27 mouse cellular contexts compared by ENCODE assay signal in the genomic region with DNA sequence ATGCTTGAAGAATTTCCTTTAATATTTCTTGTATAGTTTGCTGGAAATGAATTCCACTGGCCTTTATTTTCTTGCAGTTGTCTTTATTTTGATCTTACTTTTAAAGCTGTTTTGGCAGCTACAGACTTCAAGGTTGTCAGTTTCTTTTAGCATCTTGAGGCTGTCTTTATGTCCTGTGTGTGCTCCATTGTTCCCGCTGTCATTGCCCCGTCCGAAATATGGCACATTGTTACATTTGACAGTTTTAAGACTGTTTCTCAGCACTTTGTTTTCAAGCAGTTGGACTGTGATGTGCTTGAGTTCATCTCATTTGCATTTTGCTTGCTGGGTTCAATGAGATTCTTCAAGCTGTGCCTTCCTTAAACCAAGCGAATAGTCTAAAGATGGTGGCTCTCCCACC. TPM values are rescaled to one million over a fixed set of nuclear protein-coding genes. Genes with fewer than 3 reads are reported as not detected.
DNase-seq lines count a peak whose midpoint lies in the region; ATAC-seq lines count a peak whose summit lies in the region.
"Had no signal": no experiment of that assay in that cellular context is flagged by ENCODE, and none has a peak within 500 bp of the region (broad histone marks: within the 10 kb centered on the region; RNA-seq: fewer than 3 reads in every experiment).

No protein-coding gene starts in this region.

- H3K4me1 ChIP-seq in heart, embryonic 10.5 days = no peaks in the 10 kb centered on the region
- peaks cover 2% of the 10 kb centered on the region; the same call in 1 of the 2 replicates for H3K4me1 ChIP-seq in midbrain, embryonic 12.5 days
- H3K4me1 ChIP-seq in midbrain, embryonic 16.5 days (ENCODE audit: control insufficient read depth, insufficient read depth, low read length) = no peaks in the 10 kb centered on the region
- H3K4me1 ChIP-seq in midbrain, embryonic 14.5 days (ENCODE audit: control insufficient read depth, insufficient read depth, low read length) = no peaks in the 10 kb centered on the region
- H3K4me1 ChIP-seq: embryonic facial prominence, embryonic 12.5 days; embryonic facial prominence, embryonic 15.5 days; hindbrain, embryonic 13.5 days; intestine, embryonic 15.5 days had no signal

- ATAC-seq in midbrain, embryonic 12.5 days (ENCODE audit: low FRiP score, low read depth) = peak; percentile 79; the same call in 1 of the 2 replicates
- ATAC-seq in midbrain, embryonic 16.5 days = no peak
- no peak; the same call in 1 of the 2 replicates for ATAC-seq in midbrain, embryonic 14.5 days (ENCODE audit: low FRiP score, low TSS enrichment)
- ATAC-seq: forebrain, embryonic 14.5 days; forebrain, postnatal 0 days; hindbrain, embryonic 16.5 days; intestine, embryonic 15.5 days had no signal

- DNase-seq in embryo, embryonic 10 days (ENCODE audit: low spot score) = peak; percentile 7
- DNase-seq in embryo, embryonic 9.5 days (ENCODE audit: extremely low spot score) = no peak
- DNase-seq in heart, embryonic 10.5 days (ENCODE audit: low spot score) = peak; percentile 25
- no peak for DNase-seq in heart, adult 9 months (ENCODE audit: low spot score in 2 of 2)
- DNase-seq in midbrain, embryonic 14.5 days = peak; percentile 42
- DNase-seq in cerebellum, adult 9-10 months = no peak
- DNase-seq: adrenal gland, adult 2 months; adrenal gland, postnatal 14 days; cerebellum, adult 11-12 months; cerebellum, adult 8-10 months; cerebellum, postnatal 14 days; forebrain, postnatal 0 days; gastrocnemius, adult 2 months; gastrocnemius, postnatal 14 days; heart, adult 18-20 months; heart, postnatal 36 days had no signal

- H3K4me3 ChIP-seq in heart, embryonic 10.5 days = no peak overlapping the region
- no peak overlapping the region for H3K4me3 ChIP-seq in midbrain, embryonic 12.5 days
- H3K4me3 ChIP-seq in midbrain, embryonic 16.5 days (ENCODE audit: low read depth, low read length) = no peak overlapping the region
- no peak overlapping the region for H3K4me3 ChIP-seq in midbrain, embryonic 14.5 days (replicated peaks; ENCODE audit: low read depth, low read length)
- H3K4me3 ChIP-seq: embryonic facial prominence, embryonic 12.5 days; embryonic facial prominence, embryonic 15.5 days; gastrocnemius, adult 2 months; hindbrain, embryonic 10.5 days; hindbrain, embryonic 13.5 days; intestine, embryonic 15.5 days had no signal

- 84% methylated on average over 4 of the region's 4 CpGs for WGBS in heart, embryonic 10.5 days
- 58% methylated on average over 4 of the region's 4 CpGs for WGBS in midbrain, embryonic 12.5 days
- WGBS in midbrain, embryonic 16.5 days = 39% methylated on average over 4 of the region's 4 CpGs
- WGBS in midbrain, embryonic 14.5 days = 15% methylated on average over 4 of the region's 4 CpGs

- no peaks in the 10 kb centered on the region for H3K27me3 ChIP-seq in heart, embryonic 10.5 days (ENCODE audit: insufficient read depth, poor library complexity, severe bottlenecking)
- H3K27me3 ChIP-seq in midbrain, embryonic 12.5 days = no peaks in the 10 kb centered on the region
- no peaks in the 10 kb centered on the region for H3K27me3 ChIP-seq in midbrain, embryonic 16.5 days (ENCODE audit: control insufficient read depth, insufficient read depth, low read depth, low read length)
- no peaks in the 10 kb centered on the region for H3K27me3 ChIP-seq in midbrain, embryonic 14.5 days (ENCODE audit: control insufficient read depth, insufficient read depth, low read length)
- H3K27me3 ChIP-seq: embryonic facial prominence, embryonic 12.5 days; embryonic facial prominence, embryonic 15.5 days; hindbrain, embryonic 13.5 days; intestine, embryonic 15.5 days had no signal

- H3K36me3 ChIP-seq in heart, embryonic 10.5 days = no peaks in the 10 kb centered on the region
- H3K36me3 ChIP-seq in midbrain, embryonic 12.5 days = no peaks in the 10 kb centered on the region
- H3K36me3 ChIP-seq in midbrain, embryonic 16.5 days (ENCODE audit: control insufficient read depth, insufficient read depth, low read length) = no peaks in the 10 kb centered on the region
- H3K36me3 ChIP-seq in midbrain, embryonic 14.5 days (ENCODE audit: control insufficient read depth, insufficient read depth, low read length) = no peaks in the 10 kb centered on the region
- H3K36me3 ChIP-seq: embryonic facial prominence, embryonic 12.5 days; embryonic facial prominence, embryonic 15.5 days; hindbrain, embryonic 10.5 days; hindbrain, embryonic 13.5 days; intestine, embryonic 15.5 days had no signal

- H3K4me2 ChIP-seq in midbrain, embryonic 12.5 days (replicated peaks) = no peak overlapping the region
- no peak overlapping the region for H3K4me2 ChIP-seq in midbrain, embryonic 16.5 days (ENCODE audit: low read length)
- no peak overlapping the region for H3K4me2 ChIP-seq in midbrain, embryonic 14.5 days (ENCODE audit: low read length)
- H3K4me2 ChIP-seq: embryonic facial prominence, embryonic 12.5 days; embryonic facial prominence, embryonic 15.5 days; heart, embryonic 11.5 days; hindbrain, embryonic 13.5 days; intestine, embryonic 15.5 days had no signal

- no peak overlapping the region for H3K9ac ChIP-seq in midbrain, embryonic 12.5 days (replicated peaks)
- H3K9ac ChIP-seq in midbrain, embryonic 16.5 days (ENCODE audit: low read depth, low read length) = no peak overlapping the region
- H3K9ac ChIP-seq in midbrain, embryonic 14.5 days (replicated peaks; ENCODE audit: low read length) = no peak overlapping the region
- H3K9ac ChIP-seq: embryonic facial prominence, embryonic 12.5 days; embryonic facial prominence, embryonic 15.5 days; forebrain, postnatal 0 days; hindbrain, embryonic 13.5 days; intestine, embryonic 15.5 days had no signal

- no peak overlapping the region for H3K27ac ChIP-seq in heart, embryonic 10.5 days
- peak overlapping the region; percentile 49; the same call in 1 of the 2 replicates for H3K27ac ChIP-seq in midbrain, embryonic 12.5 days (replicated peaks)
- no peak overlapping the region for H3K27ac ChIP-seq in midbrain, embryonic 16.5 days (ENCODE audit: low read length)
- H3K27ac ChIP-seq in midbrain, embryonic 14.5 days (replicated peaks; ENCODE audit: low read depth, low read length) = no peak overlapping the region
- H3K27ac ChIP-seq: embryonic facial prominence, embryonic 12.5 days; embryonic facial prominence, embryonic 15.5 days; gastrocnemius, adult 2 months; hindbrain, embryonic 10.5 days; hindbrain, embryonic 13.5 days; intestine, embryonic 15.5 days had no signal

- H3K9me3 ChIP-seq in heart, embryonic 10.5 days = no peaks in the 10 kb centered on the region
- H3K9me3 ChIP-seq in midbrain, embryonic 12.5 days = no peaks in the 10 kb centered on the region
- no peaks in the 10 kb centered on the region for H3K9me3 ChIP-seq in midbrain, embryonic 16.5 days (replicated peaks; ENCODE audit: control insufficient read depth, low read length, poor library complexity, severe bottlenecking)
- H3K9me3 ChIP-seq in midbrain, embryonic 14.5 days (ENCODE audit: control insufficient read depth, low read length) = 0 out of 2 replicates have a peak, but pooled peaks cover 3% of the 10 kb centered on the region
- H3K9me3 ChIP-seq: embryonic facial prominence, embryonic 12.5 days; embryonic facial prominence, embryonic 15.5 days; hindbrain, embryonic 10.5 days; hindbrain, embryonic 13.5 days; intestine, embryonic 15.5 days had no signal

RNA-seq across cellular contexts. Expression of gene Plpp4, which starts 17.0 kb away (rescaled TPM):
- 0.28 and 0.34 TPM in 2 replicates for polyA plus RNA-seq in heart, embryonic 10.5 days (2016; fragmentation: Nextera tagmentation; extraction: Ambion mirVana)
- 2.4 and 5.5 TPM in 2 replicates for polyA plus RNA-seq in midbrain, embryonic 12.5 days (2016; fragmentation: Nextera tagmentation; extraction: Ambion mirVana)
- polyA plus RNA-seq in midbrain, embryonic 16.5 days (2015; fragmentation: Nextera tagmentation; extraction: Ambion mirVana) = 11.6 and 11.9 TPM in 2 replicates
- 9.5 and 12.4 TPM in 2 replicates for polyA plus RNA-seq in midbrain, embryonic 14.5 days (2014; fragmentation: Nextera tagmentation; extraction: Ambion mirVana)
- polyA plus RNA-seq: adrenal gland, adult 2 months; heart, postnatal 0 days had no signal

Comparison
In these comparisons a context has a peak if more than half of its experiments do, and no peak if none do; other contexts are left out.
1. DNase-seq: peak in embryo, embryonic 10 days (single experiment), heart, embryonic 10.5 days (single experiment) and midbrain, embryonic 14.5 days (single experiment); none in embryo, embryonic 9.5 days (single experiment), heart, adult 9 months (0 of 2) and cerebellum, adult 9-10 months (single experiment).